Mouse (Mus musculus) limb, embryonic 12.5 days (tissue): ENCODE results near the gene Kcnk16. TPM values are rescaled to one million over a fixed set of nuclear protein-coding genes. Genes with fewer than 3 reads are reported as not detected.

ENCODE experiments used
- ATAC-seq: fragments of 200-750 bp; cut with Nextera tagmentation; 2 replicates; pipeline ENCODE4 v1.8.0; 2017; ENCODE audit warnings: low read depth, moderate TSS enrichment; ENCODE audit not compliant: insufficient number of reproducible peaks, insufficient read depth, low FRiP score, low TSS enrichment
- H3K27ac ChIP-seq: fragments of 300-500 bp; sonication (generic); 2 replicates; pipeline ENCODE4 v1.5.1; 2016; ENCODE audit warnings: mild to moderate bottlenecking, moderate library complexity
- H3K27me3 ChIP-seq: fragments of 300-500 bp; sonication (generic); 2 replicates; pipeline ENCODE4 v1.6.1; 2016; ENCODE audit warnings: mild to moderate bottlenecking, moderate library complexity
- H3K36me3 ChIP-seq: fragments of 300-500 bp; sonication (generic); 2 replicates; pipeline ENCODE4 v1.6.1; 2016; ENCODE audit warnings: mild to moderate bottlenecking, moderate library complexity
- H3K4me1 ChIP-seq: fragments of 300-500 bp; sonication (generic); replicated peaks from 2 replicates; pipeline ENCODE4 v1.6.1; 2016
- H3K4me2 ChIP-seq: fragments of 300-500 bp; sonication (generic); 2 replicates; pipeline ENCODE4 v1.6.1; 2016; ENCODE audit warnings: mild to moderate bottlenecking, moderate library complexity
- H3K4me3 ChIP-seq: fragments of 300-500 bp; sonication (generic); replicated peaks from 2 replicates; pipeline ENCODE4 v1.5.1; 2016; ENCODE audit warnings: mild to moderate bottlenecking
- H3K9ac ChIP-seq: fragments of 300-500 bp; sonication (generic); replicated peaks from 2 replicates; pipeline ENCODE4 v1.6.1; 2016; ENCODE audit warnings: mild to moderate bottlenecking, moderate library complexity
- H3K9me3 ChIP-seq: fragments of 300-500 bp; sonication (generic); 2 replicates; pipeline ENCODE4 v1.6.1; 2016; ENCODE audit warnings: mild to moderate bottlenecking, moderate library complexity
- WGBS: fragments of 180-500 bp; shearing (Covaris S2); methylation state at CpG from one replicate; pipeline ENCODE4 v1.1.7; 2016; 5-methylcytosine and 5-hydroxymethylcytosine counted together
- polyA plus RNA-seq: library from polyadenylated mRNA; unstranded; fragments of >200 nt; fragmentation: Nextera tagmentation; extraction: Ambion mirVana; gene quantifications from 2 replicates; pipeline ENCODE4 v1.2.1, GENCODE M21; 2016

Gene Kcnk16
- polyA plus RNA-seq, 1 experiment from 2014 or later = not detected

GRCm38 (mm10) chr14:20216561-20217298, 52.3 kb downstream of the Kcnk16 start:
- H3K27ac ChIP-seq = no peak overlapping the region
- 0 out of 2 replicates have a peak, but pooled peaks cover 3% of the 10 kb centered on the region for H3K4me1 ChIP-seq
- no peak for ATAC-seq
- no peak overlapping the region for H3K9ac ChIP-seq
- H3K4me2 ChIP-seq = no peak overlapping the region
- H3K27me3 ChIP-seq = no peaks in the 10 kb centered on the region
- no peak overlapping the region for H3K4me3 ChIP-seq
- 75% methylated on average over 7 of the region's 7 CpGs for WGBS
- no peaks in the 10 kb centered on the region for H3K36me3 ChIP-seq
- H3K9me3 ChIP-seq = no peaks in the 10 kb centered on the region

DNA sequence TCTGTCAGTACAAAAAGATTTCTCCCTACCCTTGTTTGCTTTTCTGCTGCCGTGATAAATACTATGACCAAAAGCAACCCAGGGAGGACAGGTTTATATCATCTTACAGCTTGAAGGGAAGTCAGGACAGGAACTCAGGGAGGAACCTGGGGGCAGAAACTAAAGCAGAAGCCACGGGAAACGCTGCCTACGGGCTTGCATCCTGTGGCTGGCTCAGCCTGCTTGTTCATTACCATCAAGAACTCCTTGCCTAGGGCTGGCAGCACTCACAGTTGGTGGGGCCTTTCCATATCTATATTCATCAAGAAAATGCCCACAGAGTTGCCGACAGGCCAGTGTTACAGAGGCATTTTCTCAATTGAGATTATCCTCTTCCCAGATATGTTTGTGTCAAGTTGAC, 53.2 kb downstream of the Kcnk16 start:
- Histone ChIP-seq H3K9me3 (no peaks in the 10 kb centered on the region), H3K9ac (no peak overlapping the region), H3K36me3 (no peaks in the 10 kb centered on the region), H3K4me3 (no peak overlapping the region), H3K4me2 (no peak overlapping the region), H3K27me3 (no peaks in the 10 kb centered on the region), H3K27ac (no peak overlapping the region), H3K4me1 (0 out of 2 replicates have a peak, but pooled peaks cover 3% of the 10 kb centered on the region)
- no peak for ATAC-seq
- WGBS = 69% methylated on average over 5 of the region's 5 CpGs

- no peak overlapping the region for H3K27ac ChIP-seq
- no peaks in the 10 kb centered on the region for H3K4me1 ChIP-seq
- no peak overlapping the region for H3K4me3 ChIP-seq
- 81% methylated on average over 7 of the region's 7 CpGs for WGBS
- H3K9me3 ChIP-seq = no peaks in the 10 kb centered on the region
- no peak overlapping the region for H3K4me2 ChIP-seq
- H3K36me3 ChIP-seq = no peaks in the 10 kb centered on the region
- no peaks in the 10 kb centered on the region for H3K27me3 ChIP-seq
- H3K9ac ChIP-seq = no peak overlapping the region
- ATAC-seq = no peak
Measured at GRCm38 (mm10) chr14:20214125-20214524, 54.9 kb downstream of the Kcnk16 start.

- no peaks in the 10 kb centered on the region for H3K9me3 ChIP-seq
- no peaks in the 10 kb centered on the region for H3K27me3 ChIP-seq
- 71% methylated on average over 9 of the region's 9 CpGs for WGBS
- no peak overlapping the region for H3K27ac ChIP-seq
- H3K4me3 ChIP-seq = no peak overlapping the region
- no peak for ATAC-seq
- H3K4me1 ChIP-seq = peaks cover 13% of the 10 kb centered on the region
- no peaks in the 10 kb centered on the region for H3K36me3 ChIP-seq
- no peak overlapping the region for H3K9ac ChIP-seq
- no peak overlapping the region for H3K4me2 ChIP-seq
Measured at GRCm38 (mm10) chr14:20211754-20212601, 57.0 kb downstream of the Kcnk16 start.

Other genes with a start within 250 kb of the Kcnk16 start
- 10.3 and 10.6 TPM in 2 replicates for gene Saysd1, start 130.7 kb downstream of the Kcnk16 start, polyA plus RNA-seq
- 6.9 TPM in 2 replicates for gene Kcnk5, start 87.4 kb downstream of the Kcnk16 start, polyA plus RNA-seq
- gene Nudt13, start 25.5 kb upstream of the Kcnk16 start, polyA plus RNA-seq = 18.1 and 20.2 TPM in 2 replicates
- gene Ecd, start 78.9 kb upstream of the Kcnk16 start, polyA plus RNA-seq = 56.8 and 58.9 TPM in 2 replicates
- 45.4 and 45.9 TPM in 2 replicates for gene Fam149b, start 79.0 kb upstream of the Kcnk16 start, polyA plus RNA-seq
- gene Dnajc9, start 119.7 kb upstream of the Kcnk16 start, polyA plus RNA-seq = 234 and 245 TPM in 2 replicates
- gene Mrps16, start 124.4 kb upstream of the Kcnk16 start, polyA plus RNA-seq = 84.7 and 85.9 TPM in 2 replicates
- gene Cfap70, start 183.0 kb upstream of the Kcnk16 start, polyA plus RNA-seq = 0.21 and 0.64 TPM in 2 replicates
- 27.2 and 29.3 TPM in 2 replicates for gene Anxa7, start 210.9 kb upstream of the Kcnk16 start, polyA plus RNA-seq
- gene Mss51, start 227.7 kb upstream of the Kcnk16 start, polyA plus RNA-seq = 1.3 and 1.4 TPM in 2 replicates